Mouse (Mus musculus): Measurements from ENCODE around the gene Pwwp2b. TPM values are rescaled to one million over a fixed set of nuclear protein-coding genes. Genes with fewer than 3 reads are reported as not detected.

Pwwp2b gene
- polyA plus RNA-seq, 1 experiment: 32.2 TPM

GRCm38 (mm10) chr7:139214160-139214559 lies 34.1 kb upstream of the Pwwp2b start:
- Histone ChIP-seq H3K4me3 (replicated peaks; ENCODE audit: extremely low read depth, low read depth, low read length) (no peak overlapping the region), H3K4me1 (ENCODE audit: control insufficient read depth, insufficient read depth, low read length) (0 out of 2 replicates have a peak, but pooled peaks cover 2% of the 10 kb centered on the region)
- 53% methylated on average over 3 of the region's 3 CpGs for WGBS
- TF ChIP-seq CTCF (IDR thresholded peaks at IDR 0.05; ENCODE audit: insufficient read depth, low read length): no peak
- no peak for TF ChIP-seq POLR2A (IDR thresholded peaks at IDR 0.05; ENCODE audit: borderline replicate concordance, extremely low read depth, low read depth, low read length)
- DNase-seq: no peak

GRCm38 (mm10) chr7:139214596-139215340 lies 33.5 kb upstream of the Pwwp2b start:
- TF ChIP-seq POLR2A (IDR thresholded peaks at IDR 0.05; ENCODE audit: borderline replicate concordance, extremely low read depth, low read depth, low read length): no peak
- no peak for TF ChIP-seq CTCF (IDR thresholded peaks at IDR 0.05; ENCODE audit: insufficient read depth, low read length)
- no peak overlapping the region for H3K4me3 ChIP-seq (replicated peaks; ENCODE audit: extremely low read depth, low read depth, low read length)
- 0 out of 2 replicates have a peak, but pooled peaks cover 2% of the 10 kb centered on the region for H3K4me1 ChIP-seq (ENCODE audit: control insufficient read depth, insufficient read depth, low read length)
- WGBS: 83% methylated on average over 14 of the region's 14 CpGs
- DNase-seq: no peak

- TF ChIP-seq POLR2A (IDR thresholded peaks at IDR 0.05; ENCODE audit: borderline replicate concordance, extremely low read depth, low read depth, low read length) (no peak), CTCF (IDR thresholded peaks at IDR 0.05; ENCODE audit: insufficient read depth, low read length) (no peak)
- 48% methylated on average over 1 of the region's 1 CpGs for WGBS
- Histone ChIP-seq H3K4me1 (ENCODE audit: control insufficient read depth, insufficient read depth, low read length) (0 out of 2 replicates have a peak, but pooled peaks cover 2% of the 10 kb centered on the region), H3K4me3 (replicated peaks; ENCODE audit: extremely low read depth, low read depth, low read length) (no peak overlapping the region)
- DNase-seq: no peak
Measured at GRCm38 (mm10) chr7:139215516-139215915, 32.8 kb upstream of the Pwwp2b start.

GRCm38 (mm10) chr7:139215946-139216345 lies 32.3 kb upstream of the Pwwp2b start:
- Histone ChIP-seq H3K4me1 (ENCODE audit: control insufficient read depth, insufficient read depth, low read length) (0 out of 2 replicates have a peak, but pooled peaks cover 2% of the 10 kb centered on the region), H3K4me3 (replicated peaks; ENCODE audit: extremely low read depth, low read depth, low read length) (no peak overlapping the region)
- TF ChIP-seq POLR2A (IDR thresholded peaks at IDR 0.05; ENCODE audit: borderline replicate concordance, extremely low read depth, low read depth, low read length) (no peak), CTCF (IDR thresholded peaks at IDR 0.05; ENCODE audit: insufficient read depth, low read length) (no peak)
- DNase-seq: peak; percentile 2
- WGBS: 82% methylated on average over 7 of the region's 7 CpGs

GRCm38 (mm10) chr7:139216464-139216863 lies 31.8 kb upstream of the Pwwp2b start:
- TF ChIP-seq POLR2A (IDR thresholded peaks at IDR 0.05; ENCODE audit: borderline replicate concordance, extremely low read depth, low read depth, low read length): no peak
- no peak overlapping the region for H3K4me3 ChIP-seq (replicated peaks; ENCODE audit: extremely low read depth, low read depth, low read length)
- WGBS: 68% methylated on average over 9 of the region's 9 CpGs
- no peak for DNase-seq
- H3K4me1 ChIP-seq (ENCODE audit: control insufficient read depth, insufficient read depth, low read length): 0 out of 2 replicates have a peak, but pooled peaks cover 2% of the 10 kb centered on the region

- TF ChIP-seq POLR2A (IDR thresholded peaks at IDR 0.05; ENCODE audit: borderline replicate concordance, extremely low read depth, low read depth, low read length): no peak
- no peak for TF ChIP-seq CTCF (IDR thresholded peaks at IDR 0.05; ENCODE audit: insufficient read depth, low read length)
- Histone ChIP-seq H3K4me3 (replicated peaks; ENCODE audit: extremely low read depth, low read depth, low read length) (no peak overlapping the region), H3K4me1 (ENCODE audit: control insufficient read depth, insufficient read depth, low read length) (0 out of 2 replicates have a peak, but pooled peaks cover 2% of the 10 kb centered on the region)
- 80% methylated on average over 7 of the region's 7 CpGs for WGBS
- no peak for DNase-seq
Measured at GRCm38 (mm10) chr7:139217046-139217445, 31.2 kb upstream of the Pwwp2b start.

GRCm38 (mm10) chr7:139218641-139219415 lies 29.5 kb upstream of the Pwwp2b start:
- peak; percentile 11 for DNase-seq
- no peak overlapping the region for H3K4me3 ChIP-seq (replicated peaks; ENCODE audit: extremely low read depth, low read depth, low read length)

GRCm38 (mm10) chr7:139219486-139219885 lies 28.8 kb upstream of the Pwwp2b start:
- 70% methylated on average over 5 of the region's 5 CpGs for whole genome bisulfite sequencing
- Histone ChIP-seq H3K4me1 (ENCODE audit: control insufficient read depth, insufficient read depth, low read length) (no peaks in the 10 kb centered on the region; the same call in 1 of the 2 replicates), H3K4me3 (replicated peaks; ENCODE audit: extremely low read depth, low read depth, low read length) (no peak overlapping the region)
- no peak for TF ChIP-seq CTCF (IDR thresholded peaks at IDR 0.05; ENCODE audit: insufficient read depth, low read length)
- no peak for TF ChIP-seq POLR2A (IDR thresholded peaks at IDR 0.05; ENCODE audit: borderline replicate concordance, extremely low read depth, low read depth, low read length)
- peak; percentile 2 for DNase-seq

More at GRCm38 (mm10) chr7:139218641-139219415, 29.5 kb upstream of the Pwwp2b start:
- H3K4me1 ChIP-seq (ENCODE audit: control insufficient read depth, insufficient read depth, low read length): no peaks in the 10 kb centered on the region
- WGBS: 33% methylated on average over 6 of the region's 6 CpGs
- no peak for TF ChIP-seq CTCF (IDR thresholded peaks at IDR 0.05; ENCODE audit: insufficient read depth, low read length)
- no peak for TF ChIP-seq POLR2A (IDR thresholded peaks at IDR 0.05; ENCODE audit: borderline replicate concordance, extremely low read depth, low read depth, low read length)

- peak; percentile 6 for DNase-seq
- 42% methylated on average over 2 of the region's 2 CpGs for WGBS
- TF ChIP-seq CTCF (IDR thresholded peaks at IDR 0.05; ENCODE audit: insufficient read depth, low read length) (no peak), POLR2A (IDR thresholded peaks at IDR 0.05; ENCODE audit: borderline replicate concordance, extremely low read depth, low read depth, low read length) (no peak)
- peaks cover 5% of the 10 kb centered on the region for H3K4me1 ChIP-seq (ENCODE audit: control insufficient read depth, insufficient read depth, low read length)
- H3K4me3 ChIP-seq (replicated peaks; ENCODE audit: extremely low read depth, low read depth, low read length): no peak overlapping the region
Measured at GRCm38 (mm10) chr7:139220303-139220702, 28.0 kb upstream of the Pwwp2b start.

Measured in lung, adult 2 months (tissue).